Mouse (Mus musculus) ES-E14 (cell line): ENCODE results near the gene Sh3bgrl. TPM values are rescaled to one million over a fixed set of nuclear protein-coding genes. Genes with fewer than 3 reads are reported as not detected.

Experiments
- DNase-seq: peaks from one replicate; pipeline ENCODE4 v3.0.0-alpha.2; 2013; ENCODE audit warnings: low read depth, low spot score
- H3K27ac ChIP-seq: 2 replicates; pipeline ENCODE4 v1.5.1; 2012; ENCODE audit warnings: low read depth, mild to moderate bottlenecking, low read length, moderate library complexity, mixed read lengths; ENCODE audit not compliant: poor library complexity, insufficient read depth, severe bottlenecking
- H3K36me3 ChIP-seq: 2 replicates; pipeline ENCODE4 v1.6.1; 2012; ENCODE audit warnings: mild to moderate bottlenecking, low read length, moderate library complexity, mixed read lengths; ENCODE audit not compliant: control insufficient read depth, poor library complexity, insufficient read depth, severe bottlenecking
- H3K4me1 ChIP-seq, 2 experiments: fragments of 150-350 bp in 1 of 2; sonication (generic) in 1 of 2; 2 replicates each; pipeline ENCODE4 v1.6.1; 2012; ENCODE audit warnings: low read length in 2 of 2, mild to moderate bottlenecking in 1 of 2, mixed read lengths in 1 of 2; ENCODE audit not compliant: control insufficient read depth in 2 of 2, insufficient read depth in 2 of 2, poor library complexity in 1 of 2
- H3K4me3 ChIP-seq, 2 experiments: fragments of 150-350 bp in 1 of 2; sonication (generic) in 1 of 2; 2 replicates each; pipeline ENCODE4 v1.5.1; 2012; ENCODE audit warnings: low read length in 2 of 2, low read depth in 1 of 2, mild to moderate bottlenecking in 1 of 2, mixed read lengths in 1 of 2; ENCODE audit not compliant: insufficient read depth in 1 of 2, poor library complexity in 1 of 2, severe bottlenecking in 1 of 2
- H3K9ac ChIP-seq: 2 replicates; pipeline ENCODE4 v1.6.1; 2012; ENCODE audit warnings: low read depth, mild to moderate bottlenecking, low read length, mixed read lengths; ENCODE audit not compliant: poor library complexity, insufficient read depth, severe bottlenecking
- H3K9me3 ChIP-seq: fragments of 150-350 bp; sonication (generic); 2 replicates; pipeline ENCODE4 v1.6.1; 2012; ENCODE audit warnings: low read depth, mild to moderate bottlenecking, low read length; ENCODE audit not compliant: control insufficient read depth, insufficient read depth
- CHD2 ChIP-seq: IDR thresholded peaks from 2 replicates; pipeline ENCODE4 v1.6.1; 2014; ENCODE audit warnings: mild to moderate bottlenecking, low read depth, low read length, inconsistent platforms
- HCFC1 ChIP-seq: IDR thresholded peaks from 2 replicates; pipeline ENCODE4 v1.6.1; 2012; ENCODE audit warnings: low read length, inconsistent platforms, borderline replicate concordance; ENCODE audit not compliant: insufficient read depth
- MAFK ChIP-seq: IDR thresholded peaks from 2 replicates; pipeline ENCODE4 v1.6.1; 2014; ENCODE audit warnings: mild to moderate bottlenecking, low read depth, low read length, inconsistent platforms; ENCODE audit not compliant: insufficient read depth
- ZC3H11A ChIP-seq: IDR thresholded peaks from 2 replicates; pipeline ENCODE4 v1.6.1; 2012; ENCODE audit warnings: low read depth, mild to moderate bottlenecking, inconsistent platforms, low read length, borderline replicate concordance
- ZNF384 ChIP-seq: IDR thresholded peaks from 2 replicates; pipeline ENCODE4 v1.6.1; 2012; ENCODE audit warnings: low read depth, low read length, inconsistent platforms
- in situ Hi-C, 2 experiments: fragments of 600-800 bp; cut with MboI; formaldehyde crosslinking; loops; one replicate each; pipeline ENCODE4 v1.15.1; 2025; ENCODE audit warnings: low sequenced_read_pairs in 2 of 2, inconsistent platforms in 1 of 2; ENCODE audit not compliant: unreplicated experiment in 2 of 2
- total RNA-seq: library from RNA; depleted of rRNA; stranded (reverse); fragments of 300-350 nt; gene quantifications from 2 replicates; pipeline ENCODE4 v1.2.3, GENCODE M21; 2012

Gene Sh3bgrl
- total RNA-seq, 1 experiment: 13.6 TPM

- TF ChIP-seq CHD2 (no peak), ZC3H11A (no peak), MAFK (no peak), ZNF384 (no peak), HCFC1 (no peak)
- Histone ChIP-seq H3K9me3 (no peaks in the 10 kb centered on the region), H3K36me3 (no peaks in the 10 kb centered on the region), H3K9ac (no peak overlapping the region), H3K4me1 (no peaks in the 10 kb centered on the region), H3K4me3 (no peak overlapping the region), H3K27ac (no peak overlapping the region)
- in situ Hi-C loops: no loop called here
- no peak for DNase-seq
These were observed 95.8 kb downstream of the Sh3bgrl start for GRCm38 (mm10) chrX:109190969-109191368.

GRCm38 (mm10) chrX:109191436-109191835 is 96.3 kb downstream of the Sh3bgrl start:
- in situ Hi-C loops: no loop called here
- DNase-seq: no peak
- Histone ChIP-seq H3K36me3 (no peaks in the 10 kb centered on the region), H3K4me3 (no peak overlapping the region), H3K4me1 (no peaks in the 10 kb centered on the region), H3K27ac (no peak overlapping the region), H3K9me3 (no peaks in the 10 kb centered on the region), H3K9ac (no peak overlapping the region)
- no peak for TF ChIP-seq ZC3H11A
- no peak for TF ChIP-seq MAFK
- no peak for TF ChIP-seq ZNF384
- no peak for TF ChIP-seq CHD2
- no peak for TF ChIP-seq HCFC1

- H3K36me3 ChIP-seq: no peaks in the 10 kb centered on the region
- H3K27ac ChIP-seq: no peak within 1 kb of the TSS
- TF ChIP-seq HCFC1: no peak
- TF ChIP-seq ZNF384: no peak
- TF ChIP-seq ZC3H11A: no peak
- TF ChIP-seq CHD2: no peak
- H3K9me3 ChIP-seq: no peaks in the 10 kb centered on the region
- no peaks in the 10 kb centered on the region for H3K4me1 ChIP-seq
- H3K9ac ChIP-seq: no peak within 1 kb of the TSS
- in situ Hi-C loops: no loop called here
- DNase-seq: no peak
- H3K4me3 ChIP-seq: no peak within 1 kb of the TSS
These were observed 101.3 kb downstream of the Sh3bgrl start, which contains the start of gene Gm6377 for GRCm38 (mm10) chrX:109196468-109196867. TSS of gene Gm6377 (plus strand) at chrX:109196756.

GRCm38 (mm10) chrX:109207843-109208242 is 112.7 kb downstream of the Sh3bgrl start:
- no peak for DNase-seq
- in situ Hi-C loops: no loop called here
- H3K9me3 ChIP-seq: no peaks in the 10 kb centered on the region

GRCm38 (mm10) chrX:109228720-109229119 is 133.6 kb downstream of the Sh3bgrl start:
- no peak for TF ChIP-seq ZNF384
- no peak overlapping the region for H3K9ac ChIP-seq
- H3K27ac ChIP-seq: no peak overlapping the region
- in situ Hi-C loops: no loop called here
- H3K36me3 ChIP-seq: no peaks in the 10 kb centered on the region
- DNase-seq: no peak
- no peaks in the 10 kb centered on the region for H3K9me3 ChIP-seq
- no peaks in the 10 kb centered on the region for H3K4me1 ChIP-seq
- no peak overlapping the region for H3K4me3 ChIP-seq

More at GRCm38 (mm10) chrX:109207843-109208242, 112.7 kb downstream of the Sh3bgrl start:
- Histone ChIP-seq H3K4me1 (no peaks in the 10 kb centered on the region), H3K36me3 (no peaks in the 10 kb centered on the region), H3K27ac (no peak overlapping the region), H3K4me3 (no peak overlapping the region), H3K9ac (no peak overlapping the region)
- TF ChIP-seq MAFK (no peak), CHD2 (no peak), HCFC1 (no peak), ZC3H11A (no peak)
